Mouse (Mus musculus) forebrain, embryonic 15.5 days (tissue): ENCODE measurements around the gene Zfp784. TPM values are rescaled to one million over a fixed set of nuclear protein-coding genes. Genes with fewer than 3 reads are reported as not detected.

Experiments
- ATAC-seq: fragments of 200-750 bp; cut with Nextera tagmentation; replicated peaks from 2 replicates; pipeline ENCODE4 v1.8.0; 2017; ENCODE audit warnings: mild to moderate bottlenecking, moderate TSS enrichment, moderate library complexity
- H3K27ac ChIP-seq: fragments of 300-500 bp; sonication (generic); replicated peaks from 2 replicates; pipeline ENCODE4 v1.5.1; 2015; ENCODE audit warnings: mild to moderate bottlenecking, inconsistent platforms
- H3K27me3 ChIP-seq: fragments of 300-500 bp; sonication (generic); 2 replicates; pipeline ENCODE4 v1.6.1; 2015; ENCODE audit warnings: inconsistent platforms
- H3K36me3 ChIP-seq: fragments of 300-500 bp; sonication (generic); 2 replicates; pipeline ENCODE4 v1.6.1; 2015; ENCODE audit warnings: mild to moderate bottlenecking, inconsistent platforms
- H3K4me1 ChIP-seq: fragments of 300-500 bp; sonication (generic); 2 replicates; pipeline ENCODE4 v1.6.1; 2015; ENCODE audit warnings: inconsistent platforms
- H3K4me2 ChIP-seq: fragments of 300-500 bp; sonication (generic); replicated peaks from 2 replicates; pipeline ENCODE4 v1.6.1; 2015; ENCODE audit warnings: mild to moderate bottlenecking, inconsistent platforms
- H3K4me3 ChIP-seq: fragments of 300-500 bp; sonication (generic); 2 replicates; pipeline ENCODE4 v1.5.1; 2015; ENCODE audit warnings: mild to moderate bottlenecking, inconsistent platforms
- H3K9ac ChIP-seq: fragments of 300-500 bp; sonication (generic); replicated peaks from 2 replicates; pipeline ENCODE4 v1.6.1; 2015; ENCODE audit warnings: mild to moderate bottlenecking, inconsistent platforms
- H3K9me3 ChIP-seq: fragments of 300-500 bp; sonication (generic); 2 replicates; pipeline ENCODE4 v1.6.1; 2016; ENCODE audit warnings: inconsistent platforms
- WGBS: fragments of 180-500 bp; shearing (Covaris S2); methylation state at CpG from one replicate; pipeline ENCODE4 v1.1.7; 2015; ENCODE audit warnings: mixed read lengths; 5-methylcytosine and 5-hydroxymethylcytosine counted together
- polyA plus RNA-seq: library from polyadenylated mRNA; unstranded; fragments of >200 nt; fragmentation: Nextera tagmentation; extraction: Ambion mirVana; gene quantifications from 2 replicates; pipeline ENCODE4 v1.2.1, GENCODE M21; 2015

The Zfp784 gene
- polyA plus RNA-seq, 1 experiment from 2014 or later = 8.5 TPM

- peaks cover 34% of the 10 kb centered on the region for H3K4me1 ChIP-seq
- H3K27ac ChIP-seq = peak within 1 kb of the TSS; percentile 72
- H3K36me3 ChIP-seq = peaks cover 32% of the 10 kb centered on the region
- no peaks in the 10 kb centered on the region for H3K9me3 ChIP-seq
- WGBS = 5% methylated on average over 22 of the region's 26 CpGs
- ATAC-seq = peak; percentile 87
- peak within 1 kb of the TSS; percentile 88 for H3K9ac ChIP-seq
- no peaks in the 10 kb centered on the region for H3K27me3 ChIP-seq
- peak within 1 kb of the TSS; percentile 85 for H3K4me2 ChIP-seq
- H3K4me3 ChIP-seq = peak within 1 kb of the TSS; percentile 72
Observed at GRCm38 (mm10) chr7:4996003-4996895, 42.0 kb downstream of the Zfp784 start, which contains the start of gene Zfp579. TSS of gene Zfp579 (minus strand) at chr7:4996158.

- H3K9me3 ChIP-seq = no peaks in the 10 kb centered on the region
- H3K27me3 ChIP-seq = no peaks in the 10 kb centered on the region
- H3K27ac ChIP-seq = peak overlapping the region; percentile 72
- ATAC-seq = peak; percentile 17
- WGBS = 6% methylated on average over 19 of the region's 19 CpGs
- H3K9ac ChIP-seq = peak overlapping the region; percentile 88
- peak overlapping the region; percentile 85 for H3K4me2 ChIP-seq
- H3K4me3 ChIP-seq = peak overlapping the region; percentile 72
- H3K4me1 ChIP-seq = peaks cover 34% of the 10 kb centered on the region
- H3K36me3 ChIP-seq = peaks cover 33% of the 10 kb centered on the region
Observed at GRCm38 (mm10) chr7:4995268-4996002, 42.8 kb downstream of the Zfp784 start.

- no peak for ATAC-seq
- WGBS = 57% methylated on average over 59 of the region's 59 CpGs
Observed at GRCm38 (mm10) chr7:4993999-4994788, 44.1 kb downstream of the Zfp784 start.

GRCm38 (mm10) chr7:4993347-4993998, 44.8 kb downstream of the Zfp784 start:
- Histone ChIP-seq H3K27ac (no peak overlapping the region), H3K36me3 (peaks cover 33% of the 10 kb centered on the region), H3K9ac (0 out of 2 replicates have a peak overlapping the region, but pooled peaks have one; percentile 4), H3K27me3 (no peaks in the 10 kb centered on the region), H3K9me3 (no peaks in the 10 kb centered on the region), H3K4me3 (peak overlapping the region; percentile 72), H3K4me2 (peak overlapping the region; percentile 85), H3K4me1 (peaks cover 34% of the 10 kb centered on the region)
- ATAC-seq = no peak
- 45% methylated on average over 55 of the region's 55 CpGs for WGBS

More at GRCm38 (mm10) chr7:4993999-4994788, 44.1 kb downstream of the Zfp784 start:
- Histone ChIP-seq H3K9ac (peak overlapping the region; percentile 88; the same call in 1 of the 2 replicates), H3K4me3 (peak overlapping the region; percentile 72), H3K27ac (no peak overlapping the region), H3K4me1 (peaks cover 34% of the 10 kb centered on the region), H3K27me3 (no peaks in the 10 kb centered on the region), H3K36me3 (peaks cover 33% of the 10 kb centered on the region), H3K9me3 (no peaks in the 10 kb centered on the region), H3K4me2 (peak overlapping the region; percentile 85)

GRCm38 (mm10) chr7:4988250-4988649, 50.0 kb downstream of the Zfp784 start:
- 74% methylated on average over 2 of the region's 2 CpGs for WGBS
- no peak for ATAC-seq

More at GRCm38 (mm10) chr7:4988250-4988649, 50.0 kb downstream of the Zfp784 start:
- Histone ChIP-seq H3K27me3 (no peaks in the 10 kb centered on the region), H3K4me3 (no peak overlapping the region), H3K4me2 (no peak overlapping the region), H3K9me3 (no peaks in the 10 kb centered on the region), H3K27ac (no peak overlapping the region), H3K4me1 (peaks cover 5% of the 10 kb centered on the region; the same call in 1 of the 2 replicates), H3K36me3 (peaks cover 18% of the 10 kb centered on the region), H3K9ac (no peak overlapping the region)

Other genes with a start within 250 kb of the Zfp784 start
- gene Tmem238, start 248.8 kb downstream of the Zfp784 start, polyA plus RNA-seq = 3.5 TPM in 2 replicates
- 224 and 256 TPM in 2 replicates for gene Rpl28, start 245.6 kb downstream of the Zfp784 start, polyA plus RNA-seq
- gene Ube2s, start 225.9 kb downstream of the Zfp784 start, polyA plus RNA-seq = 363 and 383 TPM in 2 replicates
- 8.8 and 10.7 TPM in 2 replicates for gene Shisa7, start 193.8 kb downstream of the Zfp784 start, polyA plus RNA-seq
- gene Isoc2b, start 168.2 kb downstream of the Zfp784 start, polyA plus RNA-seq = 3.7 and 4.8 TPM in 2 replicates
- gene Isoc2a, start 161.3 kb downstream of the Zfp784 start, polyA plus RNA-seq = 0.65 and 0.76 TPM in 2 replicates
- gene Gm36210, start 131.9 kb downstream of the Zfp784 start, polyA plus RNA-seq = 0.31 and 0.33 TPM in 2 replicates
- 4.0 and 4.2 TPM in 2 replicates for gene Zfp628, start 123.2 kb downstream of the Zfp784 start, polyA plus RNA-seq
- 35.2 and 39.3 TPM in 2 replicates for gene Nat14, start 116.4 kb downstream of the Zfp784 start, polyA plus RNA-seq
- 0.24 and 0.32 TPM in 2 replicates for gene Ssc5d, start 112.7 kb downstream of the Zfp784 start, polyA plus RNA-seq
- gene Sbk2, start 74.0 kb downstream of the Zfp784 start, polyA plus RNA-seq = not detected in 2 replicates
- gene Sbk3, start 67.3 kb downstream of the Zfp784 start, polyA plus RNA-seq = 0.27 and 0.33 TPM in 2 replicates
- gene Zfp579, start 42.3 kb downstream of the Zfp784 start, polyA plus RNA-seq = 58.9 and 60.9 TPM in 2 replicates
- 11.6 and 12.5 TPM in 2 replicates for gene Zfp524, start 24.0 kb downstream of the Zfp784 start, polyA plus RNA-seq
- 52.1 TPM in 2 replicates for gene Fiz1, start 23.7 kb downstream of the Zfp784 start, polyA plus RNA-seq
- 0.89 TPM in 1 of 2 replicates, not detected in the other for gene Gm44973, start 22.9 kb downstream of the Zfp784 start, polyA plus RNA-seq
- gene Zfp865, start 18.1 kb downstream of the Zfp784 start, polyA plus RNA-seq = 6.1 and 6.5 TPM in 2 replicates
- 39.7 and 45.8 TPM in 2 replicates for gene Ccdc106, start 17.9 kb downstream of the Zfp784 start, polyA plus RNA-seq
- not detected in 2 replicates for gene 4632433K11Rik, start 4.3 kb downstream of the Zfp784 start, polyA plus RNA-seq
- gene Zfp580, start 13.1 kb upstream of the Zfp784 start, polyA plus RNA-seq = 53.0 and 54.1 TPM in 2 replicates
- 136 TPM in 2 replicates for gene U2af2, start 23.7 kb upstream of the Zfp784 start, polyA plus RNA-seq
- 94.5 and 96.9 TPM in 2 replicates for gene Epn1, start 41.8 kb upstream of the Zfp784 start, polyA plus RNA-seq
- 0.13 TPM in 1 of 2 replicates, not detected in the other for gene Rfpl4, start 78.5 kb upstream of the Zfp784 start, polyA plus RNA-seq
- gene Rasl2-9, start 87.5 kb upstream of the Zfp784 start, polyA plus RNA-seq = 0.19 TPM in 1 of 2 replicates, not detected in the other
- 0.01 TPM in 1 of 2 replicates, not detected in the other for gene Vmn1r55, start 111.2 kb upstream of the Zfp784 start, polyA plus RNA-seq
- gene Vmn1r56, start 158.3 kb upstream of the Zfp784 start, polyA plus RNA-seq = not detected in 2 replicates
- gene Vmn1r57, start 180.0 kb upstream of the Zfp784 start, polyA plus RNA-seq = not detected in 2 replicates